In the genomic region with DNA sequence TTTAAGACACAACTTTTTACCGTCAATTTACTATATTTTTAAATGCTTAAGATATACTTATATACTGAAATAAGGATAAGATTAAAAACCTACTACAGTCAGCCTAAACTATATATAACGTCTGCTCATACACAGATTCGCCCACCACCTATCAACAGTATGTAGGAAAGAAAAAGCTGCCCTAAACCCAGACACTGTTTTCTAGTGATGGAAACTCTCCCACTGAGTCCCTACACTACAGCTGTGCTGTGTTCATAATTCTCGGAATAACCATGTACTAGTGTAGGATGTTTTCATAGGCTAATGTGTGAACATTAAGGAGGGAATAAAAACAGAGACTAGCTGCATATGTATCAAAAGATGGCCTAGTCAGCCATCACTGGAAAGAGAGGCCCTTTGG, we compare ENCODE assay signal across 19 mouse cellular contexts.
"Had no signal": no experiment of that assay in that cellular context is flagged by ENCODE, and none has a peak within 500 bp of the region (broad histone marks: within the 10 kb centered on the region; RNA-seq: fewer than 3 reads in every experiment).

No protein-coding gene starts in this region.

- H3K4me1 ChIP-seq: midbrain, embryonic 10.5 days; midbrain, embryonic 12.5 days; neural tube, embryonic 13.5 days; neural tube, embryonic 15.5 days had no signal

- H3K4me3 ChIP-seq: midbrain, embryonic 10.5 days; midbrain, embryonic 12.5 days; myocyte; neural tube, embryonic 13.5 days; neural tube, embryonic 15.5 days had no signal

- H3K4me2 ChIP-seq: lung, embryonic 14.5 days; midbrain, embryonic 12.5 days; neural tube, embryonic 13.5 days; neural tube, embryonic 15.5 days had no signal

- H3K27ac ChIP-seq: midbrain, embryonic 10.5 days; midbrain, embryonic 12.5 days; neural tube, embryonic 13.5 days; neural tube, embryonic 15.5 days had no signal

- H3K27me3 ChIP-seq: midbrain, embryonic 12.5 days; neural tube, embryonic 13.5 days; neural tube, embryonic 15.5 days had no signal

- ATAC-seq: midbrain, embryonic 16.5 days had no signal

- H3K9me3 ChIP-seq: midbrain, embryonic 10.5 days; midbrain, embryonic 12.5 days; neural tube, embryonic 13.5 days; neural tube, embryonic 15.5 days had no signal

- DNase-seq: lung, adult 18-20 months; lung, embryonic 14.5 days; lung, postnatal 10 days; lung, postnatal 4 days; midbrain, embryonic 14.5 days; retina, postnatal 1 day; right cerebral cortex, adult 18-20 months; right cerebral cortex, postnatal 25 days; right cerebral cortex, postnatal 4 days; spleen, adult 18-20 months; thymus, adult 2 months; thymus, postnatal 25 days; thymus, postnatal 4 days had no signal

- H3K9ac ChIP-seq: lung, embryonic 14.5 days; midbrain, embryonic 12.5 days; neural tube, embryonic 13.5 days; neural tube, embryonic 15.5 days had no signal
